Mouse (Mus musculus) cerebellum, postnatal 10 days (tissue): ENCODE results near the gene Ppm1h.

Source experiments
- DNase-seq, 2 experiments: peaks; one replicate each; pipeline ENCODE4 v3.0.0; 2021; ENCODE audit warnings: mixed read lengths in 2 of 2

Gene Ppm1h

DNA sequence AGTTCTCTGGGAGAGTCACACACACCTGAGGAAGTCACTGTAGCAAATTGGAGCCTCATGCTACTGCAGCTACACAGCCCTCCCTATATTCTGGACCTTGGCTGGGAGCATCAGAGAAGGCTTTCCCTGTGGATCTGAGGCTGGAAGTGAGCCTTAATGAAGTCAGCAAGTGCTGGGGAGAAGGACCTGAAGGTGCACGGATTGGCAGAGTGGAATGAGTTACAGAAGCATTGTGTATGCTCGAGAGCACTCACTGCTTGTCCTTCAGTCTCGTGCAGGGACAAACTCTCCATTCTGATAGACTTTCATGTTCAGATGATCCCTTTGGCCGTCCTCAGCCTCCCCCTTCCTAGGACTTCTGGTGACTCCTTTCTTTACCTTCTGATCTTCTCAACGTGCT, 26.3 kb downstream of the Ppm1h start:
- peak; percentile 61 to 64 for DNase-seq

DNA sequence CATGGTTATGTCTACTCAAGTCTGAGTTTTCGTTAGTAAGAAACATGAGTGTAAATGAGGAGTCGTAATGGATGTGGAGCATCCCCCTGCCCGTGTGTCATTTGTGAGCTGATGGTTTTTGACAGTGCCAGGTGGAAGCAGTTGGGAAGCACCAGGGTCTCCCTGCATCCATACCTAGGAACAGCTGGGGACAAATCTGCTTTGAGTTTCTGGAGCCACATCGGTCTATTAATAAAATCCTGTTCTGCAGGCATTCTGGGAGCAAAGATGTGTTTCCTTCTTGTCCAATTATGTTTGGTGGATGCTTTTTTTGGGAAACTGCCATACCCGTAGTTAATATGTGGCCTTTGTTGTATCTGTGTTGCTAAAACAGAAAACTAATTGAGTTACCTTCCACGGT, 26.9 kb downstream of the Ppm1h start:
- DNase-seq = peak; percentile 78 to 81

DNA sequence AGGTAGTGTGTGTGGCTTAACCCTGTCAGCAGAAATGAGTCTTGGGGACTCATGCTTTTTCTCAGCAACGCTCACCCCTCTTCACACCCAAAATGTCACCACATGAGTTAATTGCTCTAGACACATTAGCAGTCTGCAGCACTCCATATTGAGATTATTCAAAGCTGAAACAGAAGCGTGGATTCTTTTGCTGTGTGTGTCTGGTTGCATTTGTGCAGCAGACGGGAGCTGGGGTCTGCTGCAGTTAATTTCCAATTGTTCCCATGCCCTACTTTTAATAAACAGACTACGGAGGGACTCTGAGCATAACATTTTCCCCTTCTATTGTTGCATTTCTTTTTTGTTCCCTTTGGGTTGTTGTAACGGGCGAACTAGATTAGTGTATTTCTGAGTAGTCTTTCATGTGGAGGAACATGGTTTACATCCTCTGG, 32.8 kb downstream of the Ppm1h start:
- no peak for DNase-seq

DNA sequence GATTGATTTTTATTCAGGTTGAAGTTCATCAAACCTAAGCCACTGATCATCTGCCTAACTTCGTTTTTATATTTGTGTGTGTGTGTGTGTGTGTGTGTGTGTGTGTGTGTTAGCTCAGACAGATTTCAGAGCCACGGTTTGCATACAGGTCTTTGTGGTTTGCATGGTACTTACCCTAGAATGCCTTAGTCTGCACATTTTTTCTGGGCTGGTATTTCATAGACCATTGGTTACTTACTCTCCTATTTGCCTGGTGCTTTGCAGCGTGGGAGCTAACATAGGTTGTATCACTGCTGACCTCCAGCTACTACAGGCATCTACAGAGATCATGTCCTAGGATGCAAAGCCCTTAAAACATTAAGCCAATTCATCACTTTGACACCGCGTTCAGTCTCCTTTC, 33.7 kb downstream of the Ppm1h start:
- DNase-seq = no peak

DNA sequence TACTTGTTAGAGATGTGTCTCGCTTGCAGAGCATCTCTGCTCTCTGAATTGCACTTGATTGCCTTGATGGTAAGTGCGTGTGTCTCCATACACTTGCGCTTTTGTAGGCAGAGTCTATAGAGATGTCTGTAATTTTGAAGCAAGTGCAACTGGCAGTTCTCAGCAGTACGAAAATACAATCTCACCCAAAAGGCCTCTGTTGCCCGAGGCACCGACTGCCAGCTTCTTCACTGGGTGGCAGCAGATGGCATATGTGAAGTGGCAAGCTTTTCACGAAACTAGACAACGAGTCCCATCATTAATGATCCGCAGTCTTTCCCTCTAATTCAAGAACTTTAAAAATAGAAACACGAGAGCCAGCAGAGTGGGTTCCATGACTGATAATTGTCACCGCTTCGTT, 37.3 kb downstream of the Ppm1h start:
- peak; percentile 77 to 81 for DNase-seq

DNA sequence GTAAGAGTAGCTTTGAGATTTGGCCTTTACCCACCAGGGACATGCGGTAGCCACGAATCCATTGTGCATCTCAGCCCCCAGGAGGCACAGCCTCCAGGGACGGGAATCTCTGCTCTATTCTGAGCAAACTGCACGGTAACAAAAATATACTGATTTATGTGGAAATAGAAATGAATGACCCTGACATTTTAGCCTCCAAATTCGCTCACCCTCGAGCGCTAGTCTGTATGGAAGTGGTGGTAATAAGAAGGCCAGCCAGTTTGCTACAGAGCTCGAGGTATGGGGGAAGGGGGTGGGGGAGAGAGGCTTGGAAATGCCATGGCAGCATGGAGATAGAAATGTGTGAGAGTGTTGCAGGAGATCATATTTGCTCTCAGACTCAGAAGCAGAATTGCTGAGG, 37.7 kb downstream of the Ppm1h start:
- DNase-seq = peak; percentile 66

DNA sequence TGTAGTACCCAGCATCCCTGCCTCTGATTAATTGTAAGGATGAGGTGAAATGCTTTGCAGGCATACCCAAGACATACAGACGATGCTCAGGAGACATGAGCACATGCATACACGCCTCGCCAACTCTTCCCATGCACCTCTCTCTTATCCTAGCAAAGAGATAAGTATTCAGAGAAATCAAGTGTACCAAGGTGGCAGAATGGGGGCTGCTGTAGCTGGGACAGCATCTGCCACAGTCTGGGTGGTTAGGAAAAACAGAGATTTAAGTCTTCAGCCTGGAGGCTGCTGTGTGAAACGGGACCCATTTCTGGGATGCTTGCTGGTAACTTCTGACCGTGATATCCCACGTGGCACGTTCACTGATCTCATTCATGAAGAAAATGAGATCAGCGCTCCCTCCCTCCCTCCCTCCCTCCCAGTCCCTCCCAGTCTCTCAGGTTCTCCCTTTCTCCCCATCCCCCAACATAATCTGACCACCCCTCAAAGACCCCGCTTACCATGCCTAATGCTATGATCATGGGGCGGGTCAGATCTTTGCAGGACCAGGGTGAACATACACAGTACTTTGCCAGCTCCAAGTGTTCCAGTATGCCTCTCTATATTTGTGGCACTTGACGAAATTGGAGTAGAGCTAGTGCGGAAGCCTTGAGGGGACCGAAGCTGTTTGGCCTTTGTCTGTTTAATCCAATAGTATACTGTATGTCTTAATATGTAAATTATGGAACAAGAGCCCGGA, 38.3 kb downstream of the Ppm1h start:
- DNase-seq = no peak

DNA sequence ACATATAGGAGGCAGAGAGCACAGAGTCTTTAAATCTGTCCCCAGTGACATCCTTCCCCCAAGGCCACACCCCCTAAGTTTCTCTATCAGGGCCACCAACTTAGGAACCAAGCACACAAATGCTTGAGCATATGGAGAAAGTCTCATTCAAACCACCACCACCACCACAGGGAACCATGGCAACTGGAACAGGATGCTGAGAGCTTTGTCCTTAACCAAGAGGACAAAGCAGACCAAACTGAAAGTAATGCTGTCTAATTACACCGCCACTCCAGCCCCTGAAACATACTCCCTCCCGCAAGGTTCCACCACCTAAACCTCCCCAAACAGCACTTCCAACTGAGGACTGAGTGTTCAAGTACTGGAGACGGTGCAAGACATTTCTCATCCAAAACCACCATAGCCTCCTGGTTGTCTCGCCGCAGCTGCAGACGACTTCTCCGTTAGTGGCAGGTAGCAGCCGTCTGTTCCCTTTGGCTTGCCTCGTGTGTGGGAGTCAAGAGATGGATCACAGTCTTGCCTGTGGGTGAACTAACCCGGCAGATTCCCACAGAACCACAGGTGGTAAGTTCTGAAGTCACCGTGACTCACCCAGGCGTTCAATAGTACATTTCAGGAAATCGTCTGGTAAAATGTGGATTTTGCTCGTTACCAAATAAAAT, 39.3 kb downstream of the Ppm1h start:
- peak; percentile 50 to 57 for DNase-seq

DNA sequence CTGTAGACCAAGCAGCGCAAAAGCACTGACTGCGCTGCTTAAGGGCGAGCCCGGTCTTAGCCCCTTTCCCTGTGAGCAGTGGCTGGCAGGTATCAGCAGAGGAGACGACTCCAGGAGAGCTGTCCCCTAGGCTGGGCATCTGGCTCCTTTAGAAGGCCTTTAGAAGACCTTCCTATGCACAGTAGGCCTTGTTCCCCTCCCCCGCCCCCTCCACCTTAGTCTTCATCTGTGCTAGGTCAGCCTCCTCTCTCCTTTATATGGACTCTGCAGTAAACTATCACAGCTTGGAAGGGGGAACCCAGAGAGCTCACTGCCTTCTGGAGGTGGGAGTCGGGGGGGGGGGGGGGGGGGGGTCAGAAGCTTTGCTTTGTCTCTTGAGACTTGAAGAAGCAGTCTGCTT, 40.4 kb downstream of the Ppm1h start:
- DNase-seq = no peak

DNA sequence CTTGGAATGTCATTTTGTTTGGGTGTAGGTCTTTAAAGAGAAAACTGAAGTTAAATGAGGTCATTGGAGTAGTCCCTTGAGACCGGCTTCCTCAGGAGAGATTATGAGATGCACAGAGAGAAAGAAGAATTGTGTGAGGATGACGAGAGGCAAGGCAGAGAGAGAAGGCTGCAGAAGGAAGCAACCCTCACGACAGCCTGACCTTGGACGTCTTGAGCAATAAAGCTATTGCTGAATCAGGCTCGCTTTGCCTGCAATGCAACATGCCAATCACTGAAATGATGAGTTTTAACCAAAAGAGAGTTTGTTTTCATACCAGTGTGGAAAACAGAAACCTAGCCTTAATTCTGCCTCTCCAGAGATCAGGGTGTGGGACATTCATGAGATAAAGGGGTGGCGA, 43.5 kb downstream of the Ppm1h start:
- DNase-seq = no peak

DNA sequence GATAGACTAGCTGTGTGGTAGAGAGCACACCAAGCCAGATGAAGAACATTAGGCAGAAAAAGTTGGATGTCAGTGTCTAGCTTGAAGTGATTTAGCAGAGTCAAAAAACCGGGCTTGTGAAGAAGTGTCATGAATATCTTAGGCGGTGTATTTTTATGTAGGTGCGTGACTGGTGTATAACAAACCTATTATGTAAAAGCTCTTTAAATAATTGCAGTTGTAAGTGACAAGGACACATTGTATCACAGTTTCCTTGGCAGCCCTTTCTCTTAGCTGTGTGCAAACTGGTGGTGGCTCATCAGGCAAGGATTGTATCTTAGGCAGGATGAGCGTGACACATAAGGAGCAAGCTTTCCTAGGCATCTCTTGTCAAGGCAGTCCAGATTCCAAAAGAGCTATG, 46.1 kb downstream of the Ppm1h start:
- no peak for DNase-seq

DNA sequence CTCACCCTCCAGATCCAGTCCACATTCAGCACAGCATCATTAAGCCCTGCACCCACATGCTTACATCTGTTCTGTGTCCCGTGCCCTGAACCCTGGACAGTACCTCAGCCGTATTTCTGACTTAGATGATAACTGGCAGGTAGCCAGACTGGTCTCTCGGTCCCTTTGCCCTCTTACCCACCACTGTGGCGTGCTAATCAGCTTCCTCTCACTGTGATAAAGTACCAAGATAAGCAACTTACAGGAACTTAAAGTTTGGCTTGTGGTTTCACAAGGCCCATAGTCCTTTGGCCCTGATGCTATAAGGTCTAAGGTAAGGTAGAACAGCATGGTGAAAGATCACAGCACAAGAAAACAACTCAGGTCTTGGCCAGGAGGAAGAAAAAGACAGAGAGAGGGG, 48.7 kb downstream of the Ppm1h start:
- no peak for DNase-seq

DNA sequence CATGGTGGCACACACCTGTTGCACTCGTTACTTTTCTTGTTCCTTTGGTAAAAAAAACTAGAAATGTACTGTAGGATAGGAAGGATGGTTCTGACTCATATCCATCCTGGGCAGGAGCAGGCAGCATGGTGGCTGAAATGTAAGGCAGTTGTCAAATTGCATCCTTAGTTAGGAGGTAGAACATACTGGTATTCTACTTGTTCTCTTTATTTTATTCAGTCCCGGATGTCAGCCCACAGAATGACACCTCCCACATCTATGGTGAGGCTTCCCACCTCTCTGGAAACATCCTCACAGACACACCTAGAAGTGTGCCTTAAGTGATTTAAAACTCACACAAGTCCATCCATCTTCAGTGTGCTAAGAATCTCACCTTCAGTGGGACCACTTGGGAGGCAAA, 49.6 kb downstream of the Ppm1h start:
- DNase-seq = no peak

DNA sequence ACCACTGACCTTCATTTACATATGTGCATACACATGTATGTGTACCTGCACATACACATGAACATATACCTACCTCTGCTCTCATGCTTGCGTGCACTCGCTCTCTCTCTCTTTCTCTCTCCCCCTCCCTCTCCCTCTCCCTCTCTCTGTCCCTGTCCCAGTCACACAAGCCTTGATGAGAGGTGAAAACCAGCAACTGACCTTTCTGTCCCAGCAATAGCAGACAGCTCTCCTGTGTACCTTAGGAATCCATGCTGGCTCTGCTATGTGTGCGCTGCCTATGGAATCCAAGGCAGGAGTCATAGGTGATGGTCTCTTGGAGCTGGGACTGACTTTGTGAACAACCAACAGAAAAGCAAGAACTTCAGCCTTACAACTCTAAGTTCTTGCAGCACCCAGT, 53.6 kb downstream of the Ppm1h start:
- DNase-seq = no peak

DNA sequence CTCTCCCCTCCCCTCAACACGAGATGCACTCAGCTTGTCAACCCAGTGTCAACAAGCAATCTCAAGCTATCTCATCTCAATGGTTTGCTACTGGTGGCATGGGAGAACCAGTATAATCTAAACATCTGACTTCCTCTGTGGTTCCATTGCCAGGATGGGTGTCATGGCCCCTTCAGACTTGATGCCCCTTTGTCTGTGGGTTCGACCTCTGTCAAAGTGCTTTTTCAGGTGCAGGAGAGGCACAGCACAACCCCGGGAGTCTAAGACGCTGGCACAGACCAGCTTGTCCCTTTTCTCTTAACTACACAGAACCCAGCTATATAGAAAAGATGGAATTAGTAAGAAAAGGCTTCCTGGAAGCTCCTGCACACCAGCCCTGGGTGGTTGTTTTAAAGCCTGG, 56.0 kb downstream of the Ppm1h start:
- no peak for DNase-seq

DNA sequence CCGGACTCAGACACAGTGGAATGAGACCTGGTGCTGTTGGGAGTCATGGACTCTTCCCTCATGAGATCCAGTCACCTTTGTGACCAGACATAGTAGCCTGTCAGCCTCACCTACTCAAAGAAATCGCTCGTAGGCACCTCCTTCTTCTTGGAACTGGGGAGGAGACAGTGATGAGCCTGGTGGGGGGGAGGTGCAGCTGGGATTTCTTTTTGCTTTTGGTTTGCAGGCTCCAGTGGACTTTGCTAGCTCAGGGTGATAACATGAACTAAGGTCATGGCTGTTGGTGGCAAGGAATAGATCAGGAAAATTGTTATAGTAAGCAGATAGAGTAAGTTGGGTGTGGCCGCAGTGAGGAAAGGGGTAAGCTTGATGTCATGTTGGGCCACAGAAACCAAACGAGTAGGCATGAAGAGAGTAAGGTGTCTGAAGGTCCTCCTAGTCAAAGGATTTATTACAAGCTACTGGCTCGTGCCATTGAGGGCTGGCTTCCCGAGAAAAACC, 56.8 kb downstream of the Ppm1h start:
- no peak for DNase-seq

DNA sequence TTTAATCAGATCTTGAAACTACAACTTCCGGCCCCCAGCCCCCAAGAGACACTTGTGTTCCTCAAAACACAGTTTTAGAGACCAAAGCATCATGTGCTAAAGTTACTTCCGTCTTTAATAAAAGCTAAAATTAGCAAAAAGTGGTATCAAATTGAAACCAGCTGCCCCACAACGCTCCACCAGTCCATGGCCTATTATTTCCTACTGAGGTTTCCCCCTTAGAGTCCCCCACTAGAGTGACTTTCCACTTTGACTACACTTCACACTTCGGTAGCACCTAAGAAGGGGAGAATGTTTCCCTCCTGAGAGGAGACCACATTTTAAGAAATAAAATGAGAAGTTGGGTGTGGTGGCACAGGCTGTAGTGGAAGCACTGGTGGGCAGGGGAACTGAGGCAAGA, 58.3 kb downstream of the Ppm1h start:
- DNase-seq = no peak

DNA sequence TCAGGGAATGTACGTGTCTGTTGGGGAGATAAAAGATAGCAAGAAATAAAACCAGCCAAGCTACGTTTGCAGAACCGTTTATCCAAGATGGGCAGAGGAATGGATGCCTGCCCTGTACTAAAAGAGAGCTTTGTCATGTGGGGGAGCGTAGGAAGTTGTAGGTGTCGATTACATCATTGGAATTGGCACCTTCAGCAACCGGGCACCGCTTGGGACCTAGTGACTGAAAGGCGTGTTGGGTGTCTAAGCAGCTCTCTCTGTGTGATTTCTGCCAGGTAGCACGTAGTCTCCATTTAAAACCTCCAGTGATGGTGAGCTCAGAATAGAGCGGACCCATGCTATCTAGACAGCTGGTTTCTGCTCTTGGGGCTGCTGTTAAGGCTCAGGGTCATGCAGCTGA, 60.0 kb downstream of the Ppm1h start:
- DNase-seq = no peak

DNA sequence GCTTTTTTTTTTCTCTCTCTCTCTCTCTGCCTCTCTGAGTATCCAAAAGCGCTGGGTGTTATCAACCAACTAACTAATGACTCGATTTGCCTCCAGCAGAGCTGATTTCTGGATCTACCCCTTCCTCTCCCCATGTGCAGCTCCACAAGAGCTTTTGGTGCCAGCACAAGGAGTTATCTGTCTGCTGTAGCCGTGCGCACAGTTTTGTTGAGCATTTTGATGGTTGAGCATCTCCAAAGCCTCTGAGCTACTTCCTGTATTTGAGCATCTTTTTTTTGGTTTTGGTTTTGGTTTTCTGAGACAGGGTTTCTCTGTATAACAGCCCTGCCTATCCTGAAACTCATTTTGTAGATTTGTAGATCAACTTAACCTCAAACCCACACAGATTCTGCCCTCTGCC, 60.5 kb downstream of the Ppm1h start:
- no peak for DNase-seq

DNA sequence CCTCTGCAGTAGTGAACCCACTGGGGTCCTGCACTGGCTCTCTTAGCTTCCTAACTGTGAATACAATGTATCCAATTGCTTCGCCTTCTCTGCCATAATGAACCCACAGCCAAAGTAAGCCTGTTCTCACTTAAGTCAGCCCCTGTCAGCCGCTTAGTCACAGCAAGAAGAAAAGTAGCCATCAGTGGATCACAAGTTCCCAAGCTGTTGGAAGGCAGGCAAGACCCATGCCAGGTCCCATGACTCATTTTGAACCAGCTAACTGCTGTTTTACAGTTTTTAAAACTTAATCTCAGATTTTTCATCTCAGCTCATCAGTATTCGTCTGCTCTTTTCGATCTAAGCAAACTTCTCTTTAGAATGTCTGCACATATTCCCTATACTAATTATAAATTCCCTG, 61.6 kb downstream of the Ppm1h start:
- no peak for DNase-seq

DNA sequence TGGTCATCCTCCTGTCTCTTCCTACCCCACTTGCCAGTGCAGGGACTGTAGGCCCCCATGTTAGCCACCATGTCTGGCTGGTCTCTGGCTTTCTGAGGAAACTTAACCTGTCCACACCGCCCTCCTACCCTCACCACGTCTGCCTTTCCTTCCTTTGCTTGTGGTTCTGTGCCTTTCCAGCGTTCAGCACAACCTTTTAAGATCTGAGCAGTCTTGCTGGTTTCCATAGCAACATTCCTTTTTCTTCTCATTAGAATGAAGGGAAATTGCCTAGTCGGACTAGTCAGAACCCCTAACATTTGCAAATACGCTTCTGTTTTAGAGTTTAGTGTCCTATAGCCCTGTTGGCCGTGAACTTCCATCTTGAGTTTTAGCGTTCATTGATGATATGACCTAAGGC, 62.6 kb downstream of the Ppm1h start:
- DNase-seq = no peak

DNA sequence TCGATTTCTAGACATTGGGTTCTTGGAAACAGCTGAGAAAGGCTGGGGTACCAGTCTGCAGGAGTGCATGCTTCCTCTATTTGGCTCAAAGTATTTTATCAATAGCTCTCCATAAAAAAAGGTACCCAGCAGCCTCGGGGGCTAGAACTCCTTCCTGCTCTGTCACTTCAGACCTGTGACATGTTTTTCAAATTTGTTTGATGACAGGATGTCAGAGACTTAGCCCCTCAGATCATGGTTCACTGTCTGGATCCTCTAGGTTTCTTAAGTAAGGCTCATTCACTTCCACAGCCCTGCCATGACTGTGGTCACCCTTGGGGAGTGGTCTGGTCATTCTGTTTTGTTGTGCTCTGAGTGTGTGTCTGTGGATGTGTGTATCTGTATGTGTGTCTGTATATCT, 63.6 kb downstream of the Ppm1h start:
- no peak for DNase-seq

DNA sequence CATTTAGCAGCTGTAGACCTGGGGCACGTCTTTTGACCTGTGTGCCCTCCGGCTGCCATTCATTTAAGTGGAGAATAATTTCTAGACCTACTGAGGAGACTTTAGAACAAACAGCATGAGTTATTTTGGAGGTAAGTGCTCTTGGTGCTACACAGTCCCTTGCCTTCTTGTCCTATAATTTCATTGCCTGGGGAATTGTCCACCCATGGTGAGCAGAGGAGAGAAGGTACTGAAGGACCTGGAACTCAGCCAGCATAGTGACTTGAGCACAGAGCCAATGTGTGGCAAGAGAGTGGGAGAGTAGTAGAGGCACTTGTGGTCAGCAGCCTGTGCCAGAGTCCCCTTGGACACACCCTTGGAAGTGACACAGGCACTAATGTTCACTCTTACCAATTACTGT, 64.8 kb downstream of the Ppm1h start:
- DNase-seq = peak; percentile 27 to 41

DNA sequence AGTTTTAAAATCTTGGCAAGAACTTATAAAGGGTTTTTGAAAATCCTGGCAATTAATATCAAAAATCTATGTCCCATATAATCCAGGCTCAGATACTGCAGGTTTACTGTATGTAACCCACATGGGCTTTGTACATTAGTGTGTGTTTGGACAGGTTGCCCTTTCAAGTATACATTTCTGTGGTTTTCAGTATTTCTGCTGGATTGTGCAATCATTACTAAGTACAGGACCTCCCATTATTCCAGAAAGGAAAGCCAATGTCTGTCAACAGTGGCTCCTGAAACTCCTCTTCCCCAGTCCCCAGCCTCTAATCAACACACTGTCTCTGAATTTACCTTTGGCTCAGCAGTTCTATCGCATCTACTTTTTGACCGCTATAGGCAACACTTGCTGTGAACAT, 66.4 kb downstream of the Ppm1h start:
- no peak for DNase-seq

DNA sequence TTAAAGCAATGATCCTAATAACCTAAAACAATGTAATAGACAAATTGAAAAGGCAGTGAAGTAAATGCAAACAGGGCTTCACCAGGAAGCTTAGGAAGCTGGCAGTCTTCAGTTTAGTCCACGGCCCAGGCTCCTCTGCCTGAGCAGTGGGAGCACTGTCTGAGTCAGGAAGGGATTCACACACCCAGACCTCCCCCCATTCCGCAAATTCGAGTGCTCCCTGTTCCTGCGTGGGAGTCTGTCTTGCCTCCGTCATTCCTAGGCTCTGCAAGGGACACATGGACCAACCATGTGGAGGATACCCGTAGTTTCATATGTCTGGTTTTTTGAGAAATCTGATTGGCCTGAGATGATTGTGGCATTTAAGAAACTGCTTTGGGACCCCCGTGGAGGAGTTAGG, 67.6 kb downstream of the Ppm1h start:
- no peak for DNase-seq
